Mouse (Mus musculus): ENCODE data around the gene Gemin8. TPM values are rescaled to one million over a fixed set of nuclear protein-coding genes. Genes with fewer than 3 reads are reported as not detected.

The Gemin8 gene
- total RNA-seq (2021): 1 to 10 TPM in 1 of 2 experiments, under 1 TPM in 1; 0.97 to 1.3 TPM
- long read RNA-seq, experiment 1, partial matches to known transcripts: 0 of 1 reads
- long read RNA-seq, experiment 1, other reads (novel, unspliced or antisense): 1 of 1 reads
- long read RNA-seq, experiment 2, partial matches to known transcripts: 0 of 2 reads
- long read RNA-seq, experiment 2, other reads (novel, unspliced or antisense): 1 of 2 reads

DNA sequence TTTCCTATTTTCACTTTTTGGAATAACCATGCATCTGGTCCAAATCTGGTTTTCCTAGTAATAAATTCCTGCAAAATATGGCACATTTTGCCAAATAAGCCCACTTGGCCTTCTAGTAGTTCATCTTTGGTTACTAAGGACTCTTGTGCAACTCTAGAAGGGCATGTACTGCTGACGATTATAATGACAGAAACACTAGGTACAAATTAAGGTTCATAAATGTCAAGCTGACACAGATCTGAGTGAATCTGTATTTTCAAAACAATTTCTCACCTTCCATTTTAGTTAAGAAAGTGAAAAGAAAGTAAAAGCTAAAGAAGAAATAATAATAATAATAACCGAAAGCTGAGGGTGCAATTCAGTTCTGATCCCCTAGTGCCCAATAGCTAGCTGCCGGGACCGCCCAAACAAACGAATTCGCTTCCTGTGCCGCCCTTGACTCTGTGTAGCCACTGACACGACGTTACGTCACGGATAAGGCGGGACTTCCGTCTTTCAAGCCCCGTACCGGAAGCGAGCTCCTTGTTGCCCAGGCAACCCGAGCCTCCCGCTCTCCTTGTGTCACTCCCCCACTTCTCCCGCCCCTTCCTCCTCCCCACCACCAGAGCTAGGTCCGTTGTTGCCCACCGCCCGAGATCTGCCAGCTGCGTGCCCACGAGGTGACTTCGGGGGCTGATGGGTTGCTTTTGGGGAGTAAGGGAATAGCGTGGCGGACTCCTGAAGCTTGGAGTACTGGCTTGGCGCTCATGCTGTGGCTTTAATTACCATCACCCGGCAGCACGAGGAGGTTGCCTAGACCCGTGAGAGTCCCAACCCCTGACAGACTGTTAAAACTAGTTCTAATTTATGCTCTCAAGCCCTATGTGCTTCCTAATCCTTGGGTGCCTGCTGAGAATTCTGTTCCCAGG, at the start of gene Gemin8:
Gene Gemin8 (plus strand): TSS at position 563 of the 908 bp plus-strand sequence.
- peak; percentile 94 for DNase-seq (ENCODE audit: low spot score)

- no peak for DNase-seq (ENCODE audit: low spot score)
These were observed 23.0 kb upstream of the Gemin8 start for GRCm38 (mm10) chrX:166147158-166147846.

DNA sequence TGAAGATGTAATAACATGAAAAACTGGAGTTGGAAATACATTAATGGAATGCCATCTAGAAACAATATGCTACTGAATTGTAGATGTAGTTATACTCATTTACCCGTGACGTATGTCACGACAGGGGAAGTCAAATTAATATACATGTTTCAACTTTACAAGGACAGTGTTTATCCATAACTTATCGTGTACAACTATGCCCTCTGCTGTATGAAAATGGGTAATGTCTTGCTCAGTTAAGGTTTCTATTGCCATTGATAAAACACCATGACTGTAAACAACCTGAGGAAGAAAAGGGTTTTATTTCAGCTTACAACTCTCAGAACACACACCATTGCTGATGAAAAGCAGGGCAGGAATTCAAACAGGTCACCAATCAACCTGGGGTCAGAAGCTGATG, 7.5 kb upstream of the Gemin8 start:
- DNase-seq (ENCODE audit: low spot score): no peak

GRCm38 (mm10) chrX:166167307-166167706, 2.9 kb upstream of the Gemin8 start:
- peak; percentile 14 for DNase-seq (ENCODE audit: low spot score)

GRCm38 (mm10) chrX:166167923-166168322, 2.3 kb upstream of the Gemin8 start:
- DNase-seq (ENCODE audit: low spot score): no peak

DNA sequence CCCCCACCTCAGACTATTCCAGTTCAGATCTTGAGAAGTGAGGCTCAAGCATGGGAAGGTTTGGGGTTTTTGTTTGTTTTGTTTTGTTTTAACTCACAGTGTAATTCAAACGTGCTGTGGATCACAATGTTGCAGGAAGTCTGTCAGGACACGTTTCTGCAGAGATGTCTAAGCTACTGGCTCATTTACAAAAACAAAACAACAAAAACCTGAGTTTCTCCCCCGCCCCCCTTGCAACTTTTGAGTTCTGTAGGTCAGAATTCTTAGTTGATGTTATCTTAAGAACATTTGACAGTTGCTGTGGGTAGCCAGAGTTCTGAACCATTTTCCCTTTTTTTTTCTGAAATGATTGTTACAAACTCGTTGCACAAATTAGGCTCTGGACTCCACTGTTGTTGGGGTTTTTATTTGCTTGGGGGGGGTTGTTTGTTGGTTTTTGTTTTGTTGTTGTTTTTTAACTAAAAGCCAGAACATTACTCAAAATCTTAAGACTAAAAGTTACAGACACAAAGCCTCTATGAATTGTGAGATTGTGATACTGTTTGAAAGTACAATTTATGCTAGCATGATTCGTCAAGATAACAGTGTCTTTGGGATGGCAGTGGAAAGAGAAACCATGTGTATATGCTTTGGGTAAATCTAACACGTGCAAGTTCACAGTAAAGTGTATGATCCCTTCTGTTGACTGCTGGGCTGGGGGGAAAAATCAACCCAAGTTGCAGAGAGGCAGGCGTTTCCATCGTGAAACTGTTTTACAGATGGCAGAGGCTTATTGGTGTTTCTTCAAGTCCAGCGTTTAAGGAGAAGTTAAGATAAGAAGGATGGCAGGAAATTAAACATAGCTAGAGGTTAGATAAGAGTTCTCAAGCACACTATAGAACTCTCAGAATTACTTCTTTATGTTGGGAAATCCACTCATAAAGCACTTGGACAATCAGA, 815 bp downstream of the Gemin8 start:
- no peak for DNase-seq (ENCODE audit: low spot score)

DNA sequence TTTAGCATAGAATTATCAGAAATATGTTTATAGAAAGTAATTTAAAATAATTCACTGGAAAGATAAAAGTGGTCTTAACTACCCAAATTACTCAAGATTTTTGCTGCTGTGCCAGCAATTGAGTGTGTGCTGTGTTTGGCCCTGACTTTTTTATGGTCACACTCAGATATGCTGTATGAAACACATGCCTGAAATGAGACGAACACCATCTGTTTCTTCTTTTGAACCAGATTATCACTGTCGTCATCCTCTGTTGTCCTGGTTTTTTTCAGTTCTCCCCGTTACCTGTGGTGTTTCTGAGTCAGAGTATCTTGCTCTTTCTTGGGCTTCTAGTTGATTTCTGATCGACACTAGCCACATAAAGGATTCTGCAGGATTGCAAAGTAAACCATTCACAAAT, 1.8 kb downstream of the Gemin8 start:
- no peak for DNase-seq (ENCODE audit: low spot score)

GRCm38 (mm10) chrX:166172661-166173060, 2.4 kb downstream of the Gemin8 start:
- no peak for DNase-seq (ENCODE audit: low spot score)

- DNase-seq (ENCODE audit: low spot score): no peak
These were observed 3.5 kb downstream of the Gemin8 start for GRCm38 (mm10) chrX:166173796-166174195.

GRCm38 (mm10) chrX:166177929-166178328, 7.7 kb downstream of the Gemin8 start:
- DNase-seq (ENCODE audit: low spot score): no peak

DNA sequence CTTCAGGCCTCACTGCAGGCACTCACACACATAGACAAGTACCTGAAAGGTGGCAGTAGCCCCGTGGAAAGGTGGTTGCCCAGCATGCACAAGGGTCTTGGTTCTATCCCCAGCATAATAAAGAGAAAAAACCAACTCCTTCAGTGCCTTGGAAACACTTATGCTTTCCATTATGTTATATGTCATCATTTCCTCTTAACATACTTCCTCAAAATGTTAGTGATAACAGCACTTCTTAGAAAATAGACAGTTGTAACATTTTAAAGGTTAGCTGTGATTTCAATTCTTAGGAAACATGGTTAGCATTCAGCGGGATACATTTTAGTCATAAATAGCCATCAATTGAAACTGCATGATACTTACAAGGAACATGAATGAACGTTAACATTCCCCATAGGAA, 12.8 kb downstream of the Gemin8 start:
- no peak for DNase-seq (ENCODE audit: low spot score)

DNA sequence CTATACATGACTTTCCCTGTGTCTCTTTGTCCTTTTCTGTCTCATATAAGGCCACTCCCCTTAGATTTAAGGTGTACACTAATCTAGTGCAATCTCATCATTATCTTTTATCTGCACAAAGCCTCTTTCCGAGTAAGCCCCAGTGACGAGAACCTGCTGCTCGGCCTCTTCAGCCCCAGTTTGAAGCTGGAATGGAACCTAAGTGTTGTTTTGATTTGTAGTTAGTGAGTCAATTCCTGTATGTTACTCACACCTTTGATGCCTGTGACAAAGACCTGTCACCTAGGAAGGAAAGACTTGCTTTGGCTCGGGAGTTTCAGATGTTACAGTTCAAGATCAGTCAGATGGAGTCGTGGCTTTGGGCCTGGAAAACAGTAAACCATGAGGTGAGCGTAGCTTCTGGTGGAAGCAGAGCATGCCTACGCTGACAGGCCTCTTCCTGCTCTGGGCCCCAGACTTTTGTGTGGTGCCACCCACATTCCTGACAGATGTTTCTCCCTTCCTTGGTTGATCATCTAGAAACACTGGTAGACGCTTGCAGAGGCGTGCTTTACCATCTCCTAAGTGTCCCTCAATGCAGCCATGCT, 15.2 kb downstream of the Gemin8 start:
- no peak for DNase-seq (ENCODE audit: low spot score)

- DNase-seq (ENCODE audit: low spot score): no peak
These were observed 17.5 kb downstream of the Gemin8 start for GRCm38 (mm10) chrX:166187803-166188202.

- no peak for DNase-seq (ENCODE audit: low spot score)
These were observed 26.1 kb downstream of the Gemin8 start for GRCm38 (mm10) chrX:166196327-166196726.

DNA sequence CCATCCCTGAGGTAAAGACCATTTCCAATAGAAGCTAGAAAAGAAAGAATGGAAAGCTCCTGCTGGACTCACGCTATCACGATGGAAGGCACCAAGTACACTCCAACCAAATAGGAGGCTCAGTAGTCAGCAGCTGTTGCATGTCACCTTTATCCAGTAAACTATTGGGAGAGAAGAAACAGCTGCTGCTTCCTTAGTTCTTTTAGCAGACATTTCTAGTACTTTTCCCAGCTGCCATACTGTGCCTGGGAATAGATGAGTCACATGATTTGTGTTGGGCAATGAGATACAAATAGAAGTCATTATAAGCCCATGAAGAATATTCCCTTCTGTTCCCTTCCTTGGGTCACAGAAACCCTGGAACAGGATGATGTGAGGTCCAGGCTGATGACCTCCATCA, 28.0 kb downstream of the Gemin8 start:
- no peak for DNase-seq (ENCODE audit: low spot score)

GRCm38 (mm10) chrX:166199812-166200211, 29.6 kb downstream of the Gemin8 start:
- DNase-seq (ENCODE audit: low spot score): no peak

GRCm38 (mm10) chrX:166214576-166214975, 44.3 kb downstream of the Gemin8 start:
- no peak for DNase-seq (ENCODE audit: low spot score)

GRCm38 (mm10) chrX:166216248-166216647, 46.0 kb downstream of the Gemin8 start:
- no peak for DNase-seq (ENCODE audit: low spot score)

- no peak for DNase-seq (ENCODE audit: low spot score)
These were observed 46.5 kb downstream of the Gemin8 start for GRCm38 (mm10) chrX:166216720-166217119.

- DNase-seq (ENCODE audit: low spot score): no peak
These were observed 49.1 kb downstream of the Gemin8 start for GRCm38 (mm10) chrX:166219331-166219730.

DNA sequence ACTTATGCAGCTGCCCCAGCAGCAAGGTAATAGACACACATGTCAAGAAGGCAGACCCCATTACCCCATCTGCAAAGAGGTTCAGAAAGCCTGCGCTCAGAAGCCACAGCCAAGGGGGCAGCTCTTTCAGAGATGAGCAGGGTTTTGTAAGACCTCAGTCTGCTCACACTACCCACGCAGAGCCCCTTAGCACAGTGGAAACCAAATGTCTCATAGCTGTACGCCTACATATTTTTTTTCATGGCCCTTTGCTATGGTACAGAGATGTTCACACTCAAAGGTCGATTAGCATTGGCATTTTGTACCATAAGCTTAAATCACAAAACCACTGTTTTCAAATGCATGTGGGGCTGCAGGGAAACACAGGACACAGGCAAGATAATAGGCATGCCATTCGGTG, 56.6 kb downstream of the Gemin8 start:
- no peak for DNase-seq (ENCODE audit: low spot score)
